Mouse (Mus musculus): ENCODE data around the gene Gm49342.
"Not testable (repeated sequence)": the region's sequence is repeated elsewhere in the genome, so short reads cannot be mapped to it uniquely, and the experiment has no call there.

Gene Gm49342

GRCm38 (mm10) chr14:50978451-50978850 is 34.1 kb downstream of the Gm49342 start:
- not testable (repeated sequence) for DNase-seq (ENCODE audit: inconsistent age in 2 of 2, low spot score in 1 of 2)

GRCm38 (mm10) chr14:50979631-50980030 is 35.3 kb downstream of the Gm49342 start:
- no peak for DNase-seq (ENCODE audit: inconsistent age in 2 of 2, low spot score in 1 of 2)

DNA sequence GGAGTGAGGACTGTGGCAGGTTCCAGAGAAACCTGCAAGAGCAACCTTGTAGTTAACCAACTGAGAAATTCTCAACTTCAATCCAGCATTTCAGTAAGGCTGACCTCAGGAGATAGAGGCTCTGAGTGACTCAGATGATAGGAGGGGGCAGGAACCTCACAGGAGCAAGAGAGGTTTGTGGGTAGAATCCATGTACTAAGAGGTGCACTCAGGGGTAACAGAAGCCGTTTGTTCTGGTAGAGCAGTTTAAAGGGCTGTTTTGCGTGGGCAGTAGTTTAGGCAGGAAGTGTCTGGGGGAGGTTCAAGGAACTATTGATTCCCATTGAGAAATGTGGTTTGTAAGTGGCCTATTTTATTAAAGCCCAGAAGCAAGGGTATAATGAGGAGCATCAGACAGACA is 36.9 kb downstream of the Gm49342 start:
- no peak for DNase-seq (ENCODE audit: inconsistent age in 2 of 2, low spot score in 1 of 2)

DNA sequence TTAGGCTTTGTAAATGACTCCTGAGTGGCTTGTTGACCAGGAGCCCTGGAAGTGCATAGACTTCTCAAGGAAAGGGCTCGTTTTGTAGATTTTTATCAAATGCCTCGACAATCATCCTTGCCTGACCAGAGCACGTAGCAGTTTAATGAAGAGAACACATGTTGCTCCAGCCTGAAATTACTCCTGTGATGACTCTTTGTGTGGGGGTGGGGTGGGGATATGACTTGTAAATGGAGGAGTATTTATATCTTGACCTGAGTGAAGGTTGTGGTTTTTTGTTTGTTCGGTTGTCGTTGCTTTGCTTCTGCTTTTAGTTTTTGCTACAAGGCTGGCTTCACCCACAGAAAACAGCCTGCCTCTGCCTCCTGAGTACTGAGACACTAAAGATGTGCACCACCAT is 37.5 kb downstream of the Gm49342 start:
- DNase-seq (ENCODE audit: inconsistent age in 2 of 2, low spot score in 1 of 2) = no peak

DNA sequence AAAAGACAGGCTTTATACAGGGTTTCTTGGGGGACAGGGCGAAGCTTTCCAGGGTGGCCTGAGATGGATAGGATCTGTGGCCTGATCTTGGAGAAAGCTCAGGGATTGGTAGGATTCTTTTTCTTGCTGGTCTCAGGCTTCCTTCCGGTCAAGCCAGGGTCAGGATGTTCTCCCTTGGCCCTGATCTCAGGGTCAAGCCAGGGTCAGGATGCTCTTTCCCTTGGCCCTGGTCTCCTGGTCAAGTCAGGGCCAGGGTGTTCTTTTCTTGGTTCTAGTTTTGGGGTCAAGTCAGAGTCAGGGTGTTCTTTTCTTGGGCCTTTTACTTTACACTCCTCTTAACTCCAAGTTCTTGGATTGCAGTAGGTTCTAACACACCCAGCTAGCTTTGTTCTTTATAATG is 43.4 kb downstream of the Gm49342 start:
- DNase-seq (ENCODE audit: inconsistent age in 2 of 2, low spot score in 1 of 2) = peak; percentile 54 to 64

DNA sequence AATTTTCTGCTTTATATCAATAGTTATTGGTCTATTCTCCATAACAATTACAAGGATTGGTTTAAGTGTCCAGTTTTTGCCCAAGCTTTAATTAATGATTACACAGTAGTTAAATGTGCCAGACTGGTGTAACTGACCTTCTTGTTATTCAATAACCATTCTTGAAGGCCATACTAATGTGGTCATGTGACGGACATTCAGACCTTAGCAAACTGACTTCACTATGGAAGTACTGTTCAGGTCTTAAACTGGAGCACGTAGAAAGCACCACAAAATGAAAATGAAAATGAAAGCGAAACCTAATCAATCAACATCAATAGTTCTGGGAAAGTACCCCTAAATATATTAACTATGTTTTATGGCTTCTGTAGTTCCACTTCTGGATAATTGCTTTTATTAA is 46.7 kb downstream of the Gm49342 start:
- DNase-seq (ENCODE audit: inconsistent age in 2 of 2, low spot score in 1 of 2) = peak in 1 of 2 experiments; percentile 22

DNA sequence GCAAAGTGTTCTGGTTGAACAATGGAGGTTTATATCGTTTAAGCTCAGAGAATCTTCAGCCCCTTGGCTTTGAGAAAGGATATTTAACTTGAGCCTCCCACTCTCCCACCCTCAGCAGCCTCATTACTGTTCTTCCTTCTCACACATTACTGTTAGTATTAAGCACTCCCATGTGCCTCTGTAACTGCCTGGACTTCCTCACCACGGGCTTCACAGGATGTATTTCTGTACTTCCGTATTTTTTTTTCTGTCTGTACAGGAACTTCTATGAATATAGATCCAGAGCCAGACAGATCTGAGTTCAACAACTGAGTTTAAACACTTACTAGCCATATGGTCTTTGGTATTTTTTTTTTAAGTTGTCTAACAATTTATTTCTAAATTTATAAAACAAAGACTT is 52.8 kb downstream of the Gm49342 start:
- peak in 1 of 2 experiments; percentile 28 for DNase-seq (ENCODE audit: inconsistent age in 2 of 2, low spot score in 1 of 2)

GRCm38 (mm10) chr14:50997999-50998666 is 53.8 kb downstream of the Gm49342 start:
- DNase-seq (ENCODE audit: inconsistent age in 2 of 2, low spot score in 1 of 2) = peak in 1 of 2 experiments; percentile 40

GRCm38 (mm10) chr14:51007152-51007801 is 63.0 kb downstream of the Gm49342 start, which contains the start of gene Rnase10:
Rnase10 (plus strand) TSS chr14:51007751.
- no peak for DNase-seq (ENCODE audit: inconsistent age in 2 of 2, low spot score in 1 of 2)

DNA sequence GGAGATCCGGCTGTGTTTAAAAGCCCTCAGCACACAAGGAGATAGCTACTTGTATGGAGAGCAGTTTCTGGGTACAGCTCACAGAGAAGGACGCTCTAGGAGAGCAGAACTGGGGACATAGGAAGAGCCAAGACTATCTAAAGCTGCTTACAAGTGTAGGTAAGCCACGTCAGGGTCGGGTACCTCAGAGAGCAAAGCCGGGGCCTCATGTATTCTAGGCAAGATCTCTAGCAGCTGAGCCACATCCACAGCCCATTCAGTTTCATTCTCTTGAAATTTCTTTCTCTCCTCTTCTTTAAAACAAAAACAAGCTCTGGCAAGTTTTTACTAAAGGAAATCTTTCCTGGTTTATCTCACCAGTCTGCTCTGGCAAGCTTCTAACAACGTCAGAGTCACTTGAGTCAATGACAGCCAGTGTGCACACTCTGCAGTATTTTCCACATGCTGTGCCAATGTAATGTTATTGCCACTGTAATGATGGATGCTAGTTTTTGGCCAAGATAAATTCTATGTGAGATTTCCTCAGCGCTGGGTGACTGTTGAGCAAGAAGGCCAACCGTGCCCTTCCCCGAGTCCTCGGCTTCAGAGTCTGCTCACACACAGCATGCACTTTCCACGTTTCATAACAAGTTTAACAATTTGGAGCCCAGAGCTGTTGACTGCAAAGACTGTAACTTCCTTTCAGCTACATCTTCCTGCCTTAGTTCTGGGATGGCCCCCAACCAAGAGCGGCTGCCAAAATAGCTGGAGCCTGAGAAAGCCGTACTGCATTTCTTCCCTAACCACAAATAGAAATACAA is 63.8 kb downstream of the Gm49342 start:
- DNase-seq (ENCODE audit: inconsistent age in 2 of 2, low spot score in 1 of 2) = peak; percentile 41 to 90

- no peak for DNase-seq (ENCODE audit: inconsistent age in 2 of 2, low spot score in 1 of 2)
Measured at GRCm38 (mm10) chr14:51008781-51009180, 64.5 kb downstream of the Gm49342 start.

GRCm38 (mm10) chr14:51009572-51009971 is 65.3 kb downstream of the Gm49342 start:
- DNase-seq (ENCODE audit: inconsistent age in 2 of 2, low spot score in 1 of 2) = peak in 1 of 2 experiments; percentile 68

Data from adrenal gland, adult (tissue).